Mouse (Mus musculus): ENCODE data around the gene Atm.

GRCm38 (mm10) chr9:53537336-53537965 is 911 bp upstream of the Atm start:
- no peak for TF ChIP-seq EP300 (IDR thresholded peaks at IDR 0.05; ENCODE audit: low read depth)
- TF ChIP-seq CTCF (IDR thresholded peaks at IDR 0.05; ENCODE audit: low read depth): no peak

All from heart, postnatal 0 days (tissue).